In the genomic region with DNA sequence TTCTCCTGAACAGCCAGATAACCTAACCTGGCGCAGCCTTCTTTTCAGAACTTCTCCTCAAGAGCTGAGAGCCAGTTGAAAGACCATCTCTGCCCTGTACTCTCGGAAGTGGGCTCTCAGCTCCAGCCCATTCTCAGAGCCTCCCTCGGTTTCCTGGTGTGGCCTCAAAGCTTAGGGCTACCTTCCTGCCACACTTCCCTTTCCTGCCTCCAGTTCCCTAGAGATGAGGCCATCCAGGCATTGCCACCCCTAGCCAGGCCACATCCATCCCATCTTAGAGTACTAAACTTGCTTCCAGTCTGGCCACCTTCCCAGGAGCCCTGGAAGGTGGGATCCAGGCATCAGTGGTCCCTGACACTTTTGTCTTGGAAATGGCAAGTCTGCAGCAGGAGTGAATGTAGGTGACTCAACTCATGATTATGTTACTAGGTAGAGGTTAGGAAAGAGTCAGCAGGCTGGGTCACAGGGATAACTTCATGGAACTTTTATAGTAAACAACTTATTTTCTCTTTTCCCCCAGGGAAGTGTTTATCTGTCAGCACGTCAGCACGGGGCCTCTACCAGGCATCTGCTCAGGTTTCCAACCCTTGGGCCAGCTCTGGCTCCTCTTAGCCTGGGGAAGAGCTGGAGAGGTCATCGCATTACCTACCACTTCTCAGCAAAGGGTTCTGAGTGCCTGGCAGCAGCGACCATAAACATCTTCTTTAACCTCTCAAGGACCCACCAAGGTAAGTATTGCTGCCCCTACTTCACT, we compare ENCODE assay signal across 8 mouse cellular contexts. TPM values are rescaled to one million over a fixed set of nuclear protein-coding genes. Genes with fewer than 3 reads are reported as not detected.
A peak's percentile ranks its signal among the peaks of the same experiment; 100 is the strongest.
DNase-seq lines count a peak whose midpoint lies in the region; ATAC-seq and TF ChIP-seq lines count a peak whose summit lies in the region.

No protein-coding gene starts in this region.

- no peaks in the 10 kb centered on the region for H3K9me3 ChIP-seq in liver, embryonic 15.5 days (replicated peaks)

- 36% methylated on average over 7 of the region's 7 CpGs for WGBS in kidney, adult 2 months
- WGBS in liver, embryonic 15.5 days (ENCODE audit: insufficient replicate concordance) = 11% methylated on average over 7 of the region's 7 CpGs

- H3K27ac ChIP-seq in kidney, adult 2 months (ENCODE audit: insufficient read depth, low read depth, low read length) = peak overlapping the region; percentile 82
- H3K27ac ChIP-seq in cortical plate, adult 2 months (ENCODE audit: insufficient read depth, low read length) = peak overlapping the region; percentile 68; the same call in 1 of the 2 replicates
- peak overlapping the region; percentile 92 for H3K27ac ChIP-seq in liver, embryonic 15.5 days (replicated peaks)

- TF ChIP-seq CTCF in kidney, adult 2 months (conservative IDR thresholded peaks at IDR 0.05; ENCODE audit: insufficient read depth, insufficient read length, low read depth, low read length) = no peak
- TF ChIP-seq CTCF in cortical plate, adult 2 months (IDR thresholded peaks at IDR 0.05; ENCODE audit: extremely low read depth, insufficient read depth, low read length) = no peak

- peak overlapping the region; percentile 73 for H3K4me2 ChIP-seq in liver, embryonic 15.5 days

- peak; percentile 69 for DNase-seq in kidney, adult 2 months
- DNase-seq in kidney, adult 9 months = no peak
- no peak for DNase-seq in right cerebral cortex, postnatal 4 days

- peaks cover 6% of the 10 kb centered on the region; the same call in 1 of the 2 replicates for H3K4me1 ChIP-seq in kidney, adult 2 months (ENCODE audit: control insufficient read depth, insufficient read depth, low read length)
- peaks cover 1% of the 10 kb centered on the region; the same call in 1 of the 2 replicates for H3K4me1 ChIP-seq in cortical plate, adult 2 months (ENCODE audit: control insufficient read depth, insufficient read depth, low read length)
- H3K4me1 ChIP-seq in liver, embryonic 15.5 days (replicated peaks) = peaks cover 90% of the 10 kb centered on the region

- no peaks in the 10 kb centered on the region for H3K27me3 ChIP-seq in kidney, adult 2 months (replicated peaks; ENCODE audit: control insufficient read depth, insufficient read depth, low read length)
- no peaks in the 10 kb centered on the region for H3K27me3 ChIP-seq in liver, embryonic 15.5 days

- no peaks in the 10 kb centered on the region for H3K36me3 ChIP-seq in kidney, adult 2 months (ENCODE audit: control insufficient read depth, insufficient read depth, low read length)
- peaks cover 3% of the 10 kb centered on the region for H3K36me3 ChIP-seq in liver, embryonic 15.5 days (replicated peaks)

- H3K4me3 ChIP-seq in kidney, adult 2 months (ENCODE audit: insufficient read depth, low read depth, low read length) = peak overlapping the region; percentile 73
- H3K4me3 ChIP-seq in cortical plate, adult 2 months (ENCODE audit: insufficient read depth, low read length) = peak overlapping the region; percentile 51
- H3K4me3 ChIP-seq in liver, embryonic 15.5 days (replicated peaks) = peak overlapping the region; percentile 77

- no peak for TF ChIP-seq POLR2A in kidney, adult 2 months (IDR thresholded peaks at IDR 0.05; ENCODE audit: low read depth, low read length)
- no peak for TF ChIP-seq POLR2A in cortical plate, adult 2 months (IDR thresholded peaks at IDR 0.05; ENCODE audit: extremely low read depth, insufficient read depth, low read length)

- H3K9ac ChIP-seq in liver, embryonic 15.5 days = peak overlapping the region; percentile 86

- ATAC-seq in hematopoietic stem cell, adult 5-6 weeks (replicated peaks in 1 of 2; ENCODE audit: insufficient read depth in 1 of 2, low FRiP score in 2 of 2, low TSS enrichment in 1 of 2, low read depth in 1 of 2, poor library complexity in 2 of 2, severe bottlenecking in 2 of 2) = peak; percentile 35 to 46
- peak; percentile 33 for ATAC-seq in liver, embryonic 15.5 days (ENCODE audit: insufficient read depth)
- ATAC-seq in frontal cortex, adult (ENCODE audit: low TSS enrichment) = no peak
- no peak for ATAC-seq in megakaryocyte-erythroid progenitor cell, adult 5-6 weeks (replicated peaks; ENCODE audit: low FRiP score, low TSS enrichment, poor library complexity, severe bottlenecking)

RNA-seq across cellular contexts. Expression of a gene that starts 0.7 kb away (rescaled TPM):
- 48.7 and 60.1 TPM in 2 replicates for polyA plus RNA-seq in kidney, adult 2 months (2012; rRNA removed)
- 10.7 and 11.0 TPM in 2 replicates for polyA plus RNA-seq in cortical plate, adult 2 months (2012; rRNA removed)
- 57.2 and 59.8 TPM in 2 replicates for total RNA-seq in hematopoietic stem cell, adult 5-6 weeks (2017)
- 66.2 and 67.1 TPM in 2 replicates for polyA plus RNA-seq in liver, embryonic 15.5 days (2015; fragmentation: Nextera tagmentation; extraction: Ambion mirVana)
- total RNA-seq in megakaryocyte-erythroid progenitor cell, adult 5-6 weeks (2014; fragmentation: Nextera tagmentation) = 420 and 424 TPM in 2 replicates
- total RNA-seq in megakaryocyte-erythroid progenitor cell, adult 5-6 weeks (2017) = 125 and 132 TPM in 2 replicates

RNA-seq across cellular contexts. Expression of a gene that starts 10.9 kb away (rescaled TPM):
- polyA plus RNA-seq in kidney, adult 2 months (2012; rRNA removed) = 368 and 453 TPM in 2 replicates
- polyA plus RNA-seq in cortical plate, adult 2 months (2012; rRNA removed) = 30.6 and 31.7 TPM in 2 replicates
- 270 and 419 TPM in 2 replicates for total RNA-seq in hematopoietic stem cell, adult 5-6 weeks (2017)
- polyA plus RNA-seq in liver, embryonic 15.5 days (2015; fragmentation: Nextera tagmentation; extraction: Ambion mirVana) = 239 and 242 TPM in 2 replicates
- total RNA-seq in megakaryocyte-erythroid progenitor cell, adult 5-6 weeks (2014; fragmentation: Nextera tagmentation) = 225 and 320 TPM in 2 replicates
- 240 and 305 TPM in 2 replicates for total RNA-seq in megakaryocyte-erythroid progenitor cell, adult 5-6 weeks (2017)

RNA-seq across cellular contexts. Expression of a gene that starts 12.8 kb away (rescaled TPM):
- polyA plus RNA-seq in kidney, adult 2 months (2012; rRNA removed) = 176 and 192 TPM in 2 replicates
- 73.6 and 83.5 TPM in 2 replicates for polyA plus RNA-seq in cortical plate, adult 2 months (2012; rRNA removed)
- total RNA-seq in hematopoietic stem cell, adult 5-6 weeks (2017) = 55.9 and 56.8 TPM in 2 replicates
- 82.5 and 88.5 TPM in 2 replicates for polyA plus RNA-seq in liver, embryonic 15.5 days (2015; fragmentation: Nextera tagmentation; extraction: Ambion mirVana)
- total RNA-seq in megakaryocyte-erythroid progenitor cell, adult 5-6 weeks (2014; fragmentation: Nextera tagmentation) = 82.6 and 91.5 TPM in 2 replicates
- total RNA-seq in megakaryocyte-erythroid progenitor cell, adult 5-6 weeks (2017) = 34.8 and 55.5 TPM in 2 replicates

RNA-seq across cellular contexts. Expression of a gene that starts 24.3 kb away (rescaled TPM):
- polyA plus RNA-seq in kidney, adult 2 months (2012; rRNA removed) = 171 and 189 TPM in 2 replicates
- polyA plus RNA-seq in cortical plate, adult 2 months (2012; rRNA removed) = 23.4 and 24.9 TPM in 2 replicates
- total RNA-seq in hematopoietic stem cell, adult 5-6 weeks (2017) = 1.1 and 1.2 TPM in 2 replicates
- polyA plus RNA-seq in liver, embryonic 15.5 days (2015; fragmentation: Nextera tagmentation; extraction: Ambion mirVana) = 52.0 and 62.6 TPM in 2 replicates
- total RNA-seq in megakaryocyte-erythroid progenitor cell, adult 5-6 weeks (2014; fragmentation: Nextera tagmentation) = 0.92 and 5.0 TPM in 2 replicates
- not detected in 2 replicates for total RNA-seq in megakaryocyte-erythroid progenitor cell, adult 5-6 weeks (2017)

RNA-seq across cellular contexts. Expression of a gene that starts 32.4 kb away (rescaled TPM):
- 15.1 and 15.2 TPM in 2 replicates for polyA plus RNA-seq in kidney, adult 2 months (2012; rRNA removed)
- 18.9 and 20.0 TPM in 2 replicates for polyA plus RNA-seq in cortical plate, adult 2 months (2012; rRNA removed)
- total RNA-seq in hematopoietic stem cell, adult 5-6 weeks (2017) = 23.4 and 24.6 TPM in 2 replicates
- polyA plus RNA-seq in liver, embryonic 15.5 days (2015; fragmentation: Nextera tagmentation; extraction: Ambion mirVana) = 11.6 and 14.5 TPM in 2 replicates
- total RNA-seq in megakaryocyte-erythroid progenitor cell, adult 5-6 weeks (2014; fragmentation: Nextera tagmentation) = 28.5 and 31.0 TPM in 2 replicates
- total RNA-seq in megakaryocyte-erythroid progenitor cell, adult 5-6 weeks (2017) = 15.2 and 16.6 TPM in 2 replicates

Comparison
In these comparisons a context has a peak if more than half of its experiments do, and no peak if none do; other contexts are left out.
1. ATAC-seq: peak in hematopoietic stem cell, adult 5-6 weeks (2 of 2) and liver, embryonic 15.5 days (single experiment); none in frontal cortex, adult (single experiment) and megakaryocyte-erythroid progenitor cell, adult 5-6 weeks (single experiment).
2. Peak in every context shown above with its lines, with median percentiles within 50 percentile points of each other: H3K27ac ChIP-seq and H3K4me3 ChIP-seq.